Mouse (Mus musculus) cerebellum, postnatal 4 days (tissue): ENCODE measurements at regions not wholly inside any gene's neighbourhood (a gene's known extent, or its start where the extent isn't known, plus 50 kb on each side); places are given as distances from the start of the nearest gene placed in this dataset.

Experiments used
- DNase-seq, 2 experiments: peaks; one replicate each; pipeline ENCODE4 v3.0.0; 2022; ENCODE audit warnings: low spot score in 2 of 2, mixed read lengths in 1 of 2

- DNase-seq: no peak
These were observed 842.8 kb downstream of the Pcdh17 start for GRCm38 (mm10) chr14:85286203-85286602.

GRCm38 (mm10) chr14:85287460-85287859, 844.1 kb downstream of the Pcdh17 start:
- DNase-seq: no peak

GRCm38 (mm10) chr14:85298991-85299390, 855.6 kb downstream of the Pcdh17 start:
- no peak for DNase-seq

- DNase-seq: no peak
These were observed 877.3 kb downstream of the Pcdh17 start for GRCm38 (mm10) chr14:85320679-85321078.

- no peak for DNase-seq
These were observed 889.9 kb downstream of the Pcdh17 start for GRCm38 (mm10) chr14:85333277-85333676.

- DNase-seq: no peak
These were observed 893.8 kb downstream of the Pcdh17 start for GRCm38 (mm10) chr14:85337182-85337581.

- DNase-seq: peak in 1 of 2 experiments; percentile 23
These were observed 911.4 kb downstream of the Pcdh17 start for GRCm38 (mm10) chr14:85354626-85355355.

GRCm38 (mm10) chr14:85363611-85364010, 920.2 kb downstream of the Pcdh17 start:
- DNase-seq: no peak

GRCm38 (mm10) chr14:85373312-85373711, 929.9 kb downstream of the Pcdh17 start:
- DNase-seq: no peak

GRCm38 (mm10) chr14:85403644-85404043, 960.3 kb downstream of the Pcdh17 start:
- DNase-seq: no peak
